Mouse (Mus musculus) mouse embryonic stem cell (cell line): ENCODE results near the gene Medag.

Experiments
- in situ Hi-C, 2 experiments: fragments of 300-500 bp; cut with MboI; formaldehyde crosslinking; loops; 1 replicate in 1 of 2; 3 replicates in 1 of 2; pipeline ENCODE4 v1.14.3; 2019 to 2020; ENCODE audit warnings: low sequenced_read_pairs in 2 of 2, low pct_unique_long_range_greater_than_20kb in 1 of 2, mixed read lengths in 1 of 2; ENCODE audit not compliant: unreplicated experiment in 1 of 2

The Medag gene

DNA sequence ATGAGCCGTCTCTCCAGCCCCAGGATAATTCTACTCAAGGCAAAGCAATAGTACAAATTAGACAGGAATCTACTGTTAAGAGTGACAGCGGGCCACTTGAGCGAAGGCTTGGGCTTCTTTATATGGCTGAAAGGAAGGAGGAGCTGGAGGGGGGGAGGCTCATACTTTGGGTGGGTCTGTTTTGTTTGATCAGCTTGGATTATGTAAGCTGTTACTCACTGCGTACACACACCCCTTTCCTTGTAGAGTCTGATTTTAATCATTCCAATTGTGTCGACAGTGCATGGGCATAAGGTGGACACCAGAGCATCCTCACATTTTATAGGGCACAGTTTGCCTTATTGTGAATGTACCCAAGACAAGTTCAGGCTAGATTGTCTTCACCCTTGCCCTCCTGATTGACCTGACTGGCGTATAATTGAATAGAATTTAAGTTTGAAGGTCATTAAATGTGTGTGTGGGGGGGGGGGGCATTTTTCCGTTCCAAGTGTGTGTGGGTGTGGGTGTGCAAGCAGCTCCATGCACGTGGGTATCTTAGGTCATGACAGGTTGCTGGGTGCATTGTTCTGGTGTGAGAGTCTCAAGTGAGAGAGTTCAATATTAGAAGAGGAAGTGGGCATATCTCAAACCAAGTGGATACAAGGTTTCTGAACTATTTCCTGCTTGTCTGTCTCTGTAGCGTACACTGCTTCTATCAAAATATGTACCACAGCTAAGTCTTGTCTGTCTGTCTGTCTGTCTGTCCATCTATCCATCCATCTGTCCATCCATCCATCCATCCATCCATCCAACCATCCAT lies 3.0 kb downstream of the Medag start:
- in situ Hi-C loops: no loop called here

DNA sequence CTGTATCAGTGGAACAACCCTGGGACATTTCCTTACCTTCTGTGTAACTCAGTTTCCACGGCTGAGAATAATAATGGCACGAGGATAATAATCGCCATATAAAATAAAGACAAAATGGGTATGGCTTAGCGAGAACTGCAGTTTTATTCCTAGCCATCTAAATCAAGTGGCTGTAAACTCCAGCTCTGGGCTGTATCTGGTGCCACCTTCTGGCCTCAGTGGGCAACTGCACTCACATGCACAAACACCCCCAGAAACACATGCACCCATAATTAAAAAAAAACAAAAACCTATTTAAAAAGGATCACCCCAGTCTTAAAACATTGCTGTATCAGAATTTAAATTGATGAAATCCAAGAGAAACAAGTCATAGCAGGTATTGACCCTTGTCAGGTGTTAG lies 5.8 kb downstream of the Medag start:
- in situ Hi-C loops: no loop called here

DNA sequence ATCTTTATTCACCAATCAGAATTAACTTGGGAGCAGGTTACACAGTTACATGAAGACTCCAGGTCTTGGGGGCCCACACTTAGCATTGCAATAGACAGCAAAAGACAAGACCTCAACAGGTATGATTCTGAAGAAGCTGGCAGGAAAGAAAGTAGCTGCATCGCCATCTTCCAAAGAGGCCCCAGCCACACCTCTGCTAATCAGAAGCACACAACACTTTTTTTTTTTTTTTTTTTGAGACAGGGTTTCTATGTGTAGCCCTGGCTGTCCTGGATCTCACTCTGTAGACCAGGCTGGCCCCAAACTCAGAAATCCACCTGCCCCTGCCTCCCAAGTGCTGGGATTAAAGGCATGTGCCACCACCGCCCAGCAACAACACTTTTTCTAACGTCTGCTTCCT lies 15.0 kb downstream of the Medag start:
- in situ Hi-C loops: no loop called here

DNA sequence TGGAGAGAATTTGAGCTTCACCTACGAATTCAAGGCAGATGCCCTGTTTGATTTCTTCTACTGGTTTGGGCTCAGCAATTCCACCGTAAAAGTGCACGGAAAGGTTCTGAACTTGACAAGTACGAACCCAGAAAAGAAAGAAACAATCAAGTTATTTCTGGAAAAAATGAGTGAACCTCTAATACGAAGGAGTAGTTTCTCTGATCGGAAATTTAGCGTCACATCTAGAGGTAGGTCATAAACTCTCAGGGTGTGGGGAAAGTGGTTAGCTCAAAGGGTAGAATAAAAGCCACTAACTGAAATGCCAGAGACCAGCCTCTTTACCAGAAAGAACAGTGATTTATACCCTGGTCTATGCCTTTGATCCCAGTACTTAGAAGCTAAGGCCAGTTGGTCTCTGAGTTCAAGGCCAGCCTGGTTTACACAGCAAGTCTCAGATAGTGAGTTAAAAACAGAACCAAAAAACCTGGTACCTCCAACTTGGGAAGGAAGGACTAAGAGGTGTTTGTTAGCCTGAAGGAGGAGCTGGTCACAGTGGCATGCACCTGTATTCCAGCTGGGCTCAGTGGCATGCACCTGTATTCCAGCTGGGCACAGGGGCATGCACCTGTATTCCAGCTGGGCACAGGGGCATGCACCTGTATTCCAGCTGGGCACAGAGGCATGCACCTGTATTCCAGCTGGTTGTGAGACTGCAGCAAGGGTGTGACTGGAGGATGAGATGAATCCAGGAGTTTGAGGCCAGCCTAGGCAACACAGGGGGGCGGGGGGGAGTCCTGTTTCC lies 15.9 kb downstream of the Medag start:
- in situ Hi-C loops: no loop called here

DNA sequence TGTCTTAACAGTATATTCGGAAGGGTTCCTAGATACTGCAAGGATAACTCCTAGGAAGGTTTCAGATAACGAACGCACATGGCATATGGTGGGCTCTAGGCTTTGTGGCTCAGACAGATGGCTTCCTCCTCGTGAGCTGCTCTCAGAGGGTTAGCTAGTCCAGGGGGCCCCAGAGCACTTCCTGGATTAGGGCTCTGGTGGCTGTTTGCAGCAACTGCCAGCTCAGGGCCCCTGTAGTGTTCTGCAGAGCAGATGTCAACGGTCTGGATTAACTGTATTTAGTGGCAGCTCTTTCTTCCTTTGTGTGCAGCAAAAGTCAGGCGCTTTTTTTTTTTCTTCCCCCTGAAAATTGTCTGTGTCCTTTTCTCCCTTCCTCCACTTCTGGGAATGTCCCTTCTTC lies 16.8 kb downstream of the Medag start:
- in situ Hi-C loops: no loop called here

GRCm38 (mm10) chr5:149428810-149429255 lies 17.3 kb downstream of the Medag start:
- in situ Hi-C loops: no loop called here

GRCm38 (mm10) chr5:149429541-149429940 lies 18.0 kb downstream of the Medag start:
- in situ Hi-C loops: no loop called here

DNA sequence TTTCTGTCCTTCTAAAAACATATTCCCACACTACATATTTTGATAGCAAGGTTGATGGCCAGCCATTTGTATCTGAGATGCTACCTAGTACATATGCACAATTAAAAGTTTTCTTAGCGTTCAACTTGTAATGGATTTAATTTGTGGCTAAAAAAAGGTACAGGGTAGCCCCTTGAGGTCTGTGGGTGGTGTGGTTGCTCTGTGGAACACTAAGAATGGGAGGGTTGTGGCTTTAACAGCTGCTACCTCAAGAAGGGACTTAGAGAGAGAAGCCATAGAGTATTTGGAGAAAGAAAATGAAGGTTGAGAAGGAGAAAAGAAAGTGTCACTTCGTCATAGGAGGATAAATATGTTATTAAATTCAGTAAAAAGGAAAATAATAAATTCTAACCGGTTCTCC lies 19.4 kb downstream of the Medag start:
- in situ Hi-C loops: no loop called here

GRCm38 (mm10) chr5:149433618-149434017 lies 22.1 kb downstream of the Medag start:
- in situ Hi-C loops: no loop called here

- in situ Hi-C loops: no loop called here
Observed at GRCm38 (mm10) chr5:149434141-149434690, 22.7 kb downstream of the Medag start.

DNA sequence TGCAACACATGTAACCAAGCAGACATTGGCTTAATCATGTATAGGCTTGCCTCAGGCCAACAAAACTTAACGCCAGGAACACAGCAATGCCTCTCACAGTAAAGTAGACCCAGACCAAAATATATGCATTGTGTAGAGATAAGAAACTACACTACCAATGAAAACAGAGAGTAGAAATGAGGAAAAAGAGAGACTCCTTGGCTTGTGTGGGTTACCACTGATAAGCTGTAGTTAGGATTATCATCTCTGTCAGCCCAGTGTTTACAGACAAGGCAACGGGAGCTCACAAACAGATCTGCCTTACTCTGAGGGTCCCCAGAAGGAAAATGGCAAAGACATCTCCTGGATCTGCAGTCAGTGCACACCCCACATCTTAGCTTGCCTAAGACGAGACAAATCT lies 25.0 kb downstream of the Medag start:
- in situ Hi-C loops: no loop called here

GRCm38 (mm10) chr5:149437150-149437549 lies 25.6 kb downstream of the Medag start:
- in situ Hi-C loops: no loop called here

- in situ Hi-C loops: no loop called here
Observed at GRCm38 (mm10) chr5:149439531-149440179, 28.1 kb downstream of the Medag start, which contains the start of gene Tex26. Gene Tex26, plus strand, starts transcription at chr5:149439660.

DNA sequence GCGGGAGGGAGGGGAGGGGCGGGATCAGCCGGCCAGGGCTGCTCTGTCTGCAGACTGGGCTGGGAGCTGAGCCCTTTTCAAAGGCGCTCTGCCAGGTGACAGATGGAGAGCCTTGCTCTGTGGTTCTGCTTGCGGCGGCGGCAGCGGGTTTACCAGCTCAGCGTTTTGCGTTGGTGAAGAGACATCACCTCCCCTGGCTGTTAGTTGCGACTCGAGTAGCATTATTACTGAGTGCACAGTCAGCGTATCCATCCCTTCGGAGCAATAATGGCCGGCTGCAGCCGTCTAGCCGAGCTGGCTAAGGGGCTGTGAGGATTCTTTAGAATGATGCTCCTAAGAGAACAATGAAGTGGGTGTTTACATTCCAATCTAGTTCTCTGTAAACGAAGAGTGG lies 28.6 kb downstream of the Medag start:
- in situ Hi-C loops: no loop called here

GRCm38 (mm10) chr5:149441646-149442276 lies 30.2 kb downstream of the Medag start:
- in situ Hi-C loops: no loop called here

GRCm38 (mm10) chr5:149442277-149442660 lies 30.7 kb downstream of the Medag start:
- in situ Hi-C loops: no loop called here

- in situ Hi-C loops: no loop called here
Observed at GRCm38 (mm10) chr5:149444451-149444850, 32.9 kb downstream of the Medag start.

DNA sequence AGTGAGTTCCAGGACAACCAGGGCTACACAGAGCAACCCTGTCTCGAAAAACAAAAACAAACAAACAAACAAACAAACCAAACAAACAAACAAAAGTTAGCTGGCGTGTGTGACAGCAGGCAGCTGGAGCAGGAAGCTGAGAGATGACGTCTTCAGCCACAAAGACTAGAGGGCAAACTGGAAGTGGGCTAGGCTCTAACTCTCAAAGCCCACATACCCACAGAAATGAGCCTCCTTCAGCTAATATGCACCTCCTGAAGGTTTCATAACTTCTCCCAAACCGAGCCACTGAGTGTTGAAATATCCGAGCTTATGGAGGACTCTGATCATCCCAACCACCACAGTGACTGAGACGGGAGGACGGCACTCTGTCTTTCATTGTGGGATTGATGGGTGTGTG lies 34.9 kb downstream of the Medag start:
- in situ Hi-C loops: no loop called here

- in situ Hi-C loops: no loop called here
Observed at GRCm38 (mm10) chr5:149447733-149448132, 36.2 kb downstream of the Medag start.
